Mouse (Mus musculus) brain, embryonic 18.5 days (tissue): ENCODE results near the gene Rce1.
"Not testable (repeated sequence)": the region's sequence is repeated elsewhere in the genome, so short reads cannot be mapped to it uniquely, and the experiment has no call there.

Source experiments
- DNase-seq: peaks from one replicate; pipeline ENCODE4 v3.0.0-alpha.2; 2012; ENCODE audit warnings: low read depth, low spot score

Gene Rce1

DNA sequence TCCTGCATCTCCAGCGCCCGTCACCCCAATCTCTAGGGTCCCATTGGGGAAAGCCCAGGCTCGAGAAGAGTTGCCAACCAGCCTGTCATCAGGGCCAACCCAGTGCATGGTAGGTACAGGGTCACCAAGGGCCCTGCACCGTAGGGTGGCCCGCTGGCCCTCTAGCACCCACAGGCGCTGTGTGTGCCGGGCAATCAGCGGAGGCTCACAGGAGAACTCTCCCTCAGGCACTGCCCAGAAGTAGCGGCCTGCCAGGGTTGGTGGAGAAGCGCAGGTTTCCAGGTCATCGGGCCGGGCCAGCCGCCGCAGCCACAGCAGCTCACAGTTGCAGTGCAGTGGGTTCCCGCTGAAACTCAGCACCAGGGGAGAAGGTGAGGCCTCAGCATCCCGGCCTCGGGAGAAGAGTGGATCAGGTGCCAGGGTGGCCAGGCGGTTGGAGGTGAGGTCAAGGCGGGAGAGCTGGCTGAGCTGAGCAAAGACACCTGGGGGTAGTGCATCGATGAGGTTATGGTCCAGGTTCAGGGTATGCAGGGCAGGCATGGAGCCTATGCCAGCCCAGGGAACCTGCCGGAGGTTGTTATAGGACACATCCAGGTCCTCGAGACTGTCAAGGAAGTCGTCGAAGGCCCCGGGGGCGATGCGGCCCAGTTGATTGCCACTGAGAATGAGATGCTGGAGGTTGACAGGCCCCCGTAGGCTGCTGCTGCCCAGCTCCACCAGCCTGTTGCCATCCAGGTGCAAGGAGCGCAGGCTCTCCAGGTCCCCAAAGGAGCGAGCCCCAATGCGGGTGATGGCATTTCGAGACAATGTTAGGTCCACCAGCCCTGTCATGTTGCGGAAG, 11.8 kb downstream of the Rce1 start:
- no peak for DNase-seq

DNA sequence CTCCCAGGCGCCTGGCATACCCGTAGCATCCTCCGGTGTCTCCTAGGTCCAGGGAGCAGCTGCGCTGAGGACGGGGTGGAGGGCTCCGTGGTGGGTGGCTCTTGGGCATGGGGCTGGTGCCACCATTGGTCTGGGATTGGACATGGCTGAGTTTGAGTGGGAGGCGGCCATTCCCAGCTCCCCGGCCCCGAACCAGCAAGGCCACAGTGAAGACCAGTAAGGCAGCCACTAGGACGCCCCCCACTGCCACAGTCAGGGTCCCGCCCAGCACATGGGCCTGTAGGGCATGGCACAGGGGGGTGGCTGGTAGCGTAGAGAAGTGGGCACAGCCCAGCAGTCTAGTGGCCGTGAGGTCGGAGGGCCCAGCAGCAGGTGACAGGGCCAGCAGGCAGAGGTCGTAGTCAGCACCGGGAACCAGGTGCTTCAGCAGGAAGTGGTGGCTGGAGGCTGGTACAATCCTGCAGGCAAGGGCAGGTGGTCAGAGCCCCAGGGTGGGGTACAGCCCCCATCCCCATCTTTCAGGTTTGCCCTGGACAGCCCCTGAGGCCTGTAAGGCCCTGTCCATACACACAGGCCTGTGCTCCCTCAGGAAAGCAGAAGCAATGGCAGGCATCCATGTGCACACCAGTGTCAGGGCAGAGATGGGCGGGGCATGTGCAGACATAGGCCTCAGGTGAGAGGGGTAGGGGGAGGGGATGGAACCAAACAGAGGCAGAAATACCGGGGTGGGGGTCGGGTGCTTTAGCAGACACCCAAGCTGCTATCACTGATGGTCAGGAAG, 13.1 kb downstream of the Rce1 start:
- no peak for DNase-seq

DNA sequence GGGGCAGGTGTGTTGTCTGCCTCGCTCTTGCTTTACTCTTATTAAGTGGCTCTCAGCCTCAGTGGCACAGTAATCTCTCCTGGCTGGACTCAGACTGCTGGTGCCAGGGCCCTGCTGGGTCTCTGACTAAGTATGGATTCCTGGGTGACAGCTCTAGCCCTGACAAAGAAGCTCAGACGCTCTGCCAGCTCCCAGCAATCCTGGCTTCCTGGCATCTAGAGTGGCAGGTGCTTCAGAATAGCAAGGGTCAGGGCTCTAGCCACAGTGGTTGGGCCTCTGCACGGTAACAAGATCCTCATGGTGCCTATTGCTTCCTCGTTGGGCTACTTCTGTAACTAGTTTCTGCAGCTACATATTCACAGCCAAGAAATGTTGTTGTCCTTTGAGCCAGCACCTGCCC, 15.3 kb downstream of the Rce1 start:
- DNase-seq: no peak

DNA sequence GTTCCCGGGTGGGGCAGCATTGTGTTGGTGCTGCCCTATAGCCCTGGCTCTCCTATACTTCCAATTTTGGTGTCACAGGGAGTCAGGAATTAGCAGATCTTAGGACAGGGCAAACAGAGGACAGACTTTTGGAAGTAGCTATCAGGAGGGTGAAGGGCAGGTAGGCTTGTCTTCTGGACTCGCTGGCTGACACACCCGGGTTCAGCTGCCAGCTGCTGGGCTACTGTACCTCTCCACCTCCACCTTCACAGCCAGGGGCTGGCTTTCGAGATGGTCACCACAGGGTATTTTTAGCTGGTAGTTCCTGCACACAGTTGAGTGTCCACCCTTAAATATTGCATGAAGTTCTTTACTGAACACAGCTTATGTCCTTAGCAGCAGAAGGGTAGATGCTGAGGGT, 16.9 kb downstream of the Rce1 start:
- DNase-seq: no peak

DNA sequence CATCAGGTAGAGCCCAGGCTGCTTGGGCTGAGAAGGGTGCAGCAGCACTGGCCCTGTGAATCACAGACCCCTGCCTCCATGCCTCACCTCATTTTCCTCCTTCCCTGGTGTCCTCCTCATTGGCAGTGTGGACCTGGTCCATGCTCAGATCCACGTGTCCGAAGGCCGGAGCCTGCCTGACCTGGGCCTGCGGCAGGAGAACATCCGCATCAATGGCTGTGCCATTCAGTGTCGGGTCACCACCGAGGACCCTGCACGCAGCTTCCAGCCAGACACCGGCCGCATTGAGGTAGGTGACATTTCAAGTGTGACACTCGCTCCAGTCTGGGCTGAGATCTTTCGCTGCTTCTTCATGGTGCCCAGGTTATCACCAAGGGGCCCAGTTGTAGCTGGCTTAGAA, 18.0 kb downstream of the Rce1 start:
- no peak for DNase-seq

DNA sequence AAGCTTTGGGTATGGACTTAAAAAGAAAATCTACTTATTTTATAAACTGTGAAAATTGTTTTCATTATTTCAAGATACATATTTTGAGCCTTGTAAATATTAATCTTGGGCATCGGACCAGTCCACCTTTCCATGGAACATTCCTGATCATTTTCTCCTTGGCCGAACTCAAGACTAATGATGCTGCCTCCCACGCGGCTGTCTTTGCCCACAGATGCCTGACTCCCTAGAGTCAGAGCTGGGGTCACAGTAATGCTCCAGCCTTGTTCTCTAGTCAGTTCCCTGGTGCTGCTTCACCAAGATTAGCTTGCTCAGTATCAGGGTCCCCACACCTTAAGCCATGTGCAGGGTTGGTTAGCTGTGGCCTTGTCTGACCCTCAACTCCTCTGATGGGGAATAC, 19.8 kb downstream of the Rce1 start:
- no peak for DNase-seq

DNA sequence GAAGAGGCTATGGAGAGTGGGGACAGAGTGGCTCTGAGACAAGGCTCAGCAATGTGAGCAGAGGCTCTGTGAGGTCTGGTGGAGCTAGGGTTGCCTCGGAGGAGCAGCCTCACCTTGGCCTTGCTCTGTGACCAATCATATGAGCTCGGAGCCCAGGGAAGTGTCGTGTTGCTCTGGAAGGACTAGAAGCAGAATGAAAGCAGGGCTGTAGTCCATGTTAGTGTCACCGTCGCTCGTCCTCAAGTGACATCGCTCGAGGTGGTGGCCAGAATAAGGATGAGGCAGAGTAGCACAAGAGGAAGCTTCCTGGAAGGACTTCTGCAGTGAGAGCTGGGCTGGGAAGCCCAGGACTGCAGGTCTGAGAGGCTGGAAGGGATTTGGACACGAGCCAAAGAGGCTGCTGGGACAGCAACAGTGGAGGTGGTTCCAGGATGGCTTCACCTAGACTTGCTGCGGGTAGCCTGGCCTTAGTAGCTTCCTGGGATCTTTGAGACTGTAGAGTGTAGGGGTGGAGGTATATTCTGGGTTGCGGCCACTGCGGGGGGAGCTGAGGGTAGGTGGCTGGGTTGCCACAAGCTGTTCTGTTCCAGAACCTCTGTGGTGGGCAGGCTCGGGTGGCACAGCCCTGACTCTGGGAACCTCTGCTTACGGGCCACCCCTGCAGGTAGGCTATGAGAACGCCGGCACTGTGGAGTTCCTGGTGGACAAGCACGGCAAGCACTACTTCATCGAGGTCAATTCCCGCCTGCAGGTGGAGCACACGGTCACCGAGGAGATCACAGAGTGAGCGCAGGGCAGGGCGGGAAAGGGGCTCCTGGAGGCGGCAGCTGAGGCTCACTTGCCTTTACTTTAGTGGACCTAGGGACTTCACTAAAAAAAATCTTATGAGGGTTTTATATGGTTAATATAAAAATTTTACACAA, 21.4 kb downstream of the Rce1 start:
- DNase-seq: no peak

DNA sequence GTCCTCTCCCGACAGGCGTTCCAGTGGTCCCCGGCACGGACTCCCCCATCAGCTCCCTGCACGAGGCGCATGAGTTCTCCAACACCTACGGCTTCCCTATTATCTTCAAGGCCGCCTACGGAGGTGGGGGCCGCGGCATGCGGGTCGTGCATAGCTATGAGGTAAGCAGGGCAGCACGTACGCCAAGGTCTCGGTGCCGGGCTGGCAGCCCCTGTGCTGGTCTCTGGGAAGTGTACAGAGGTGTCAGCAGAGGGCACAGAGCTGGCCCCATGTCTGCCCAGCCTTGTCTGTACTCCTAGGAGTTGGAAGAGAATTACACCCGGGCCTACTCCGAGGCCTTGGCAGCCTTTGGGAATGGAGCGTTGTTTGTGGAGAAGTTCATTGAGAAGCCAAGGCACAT, 23.0 kb downstream of the Rce1 start:
- no peak for DNase-seq

DNA sequence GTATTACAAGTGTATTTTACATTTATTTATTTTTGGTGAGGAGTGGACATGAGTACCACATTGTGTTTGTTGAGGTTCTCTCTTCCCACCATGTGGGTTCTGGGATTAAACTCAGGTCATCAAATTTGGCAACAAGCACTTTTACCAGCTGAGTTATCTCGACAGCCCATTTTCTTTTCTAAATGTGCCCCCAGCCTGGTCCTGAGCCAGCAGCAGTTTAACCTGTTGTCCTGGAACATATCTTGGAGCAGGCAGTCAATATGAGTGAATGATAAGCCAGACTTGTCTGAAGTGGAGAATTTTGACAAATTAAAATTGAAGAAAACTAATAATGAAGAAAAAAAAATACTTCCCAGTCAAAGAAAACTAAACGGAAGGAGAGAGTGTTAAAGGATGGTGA, 29.4 kb downstream of the Rce1 start:
- no peak for DNase-seq

DNA sequence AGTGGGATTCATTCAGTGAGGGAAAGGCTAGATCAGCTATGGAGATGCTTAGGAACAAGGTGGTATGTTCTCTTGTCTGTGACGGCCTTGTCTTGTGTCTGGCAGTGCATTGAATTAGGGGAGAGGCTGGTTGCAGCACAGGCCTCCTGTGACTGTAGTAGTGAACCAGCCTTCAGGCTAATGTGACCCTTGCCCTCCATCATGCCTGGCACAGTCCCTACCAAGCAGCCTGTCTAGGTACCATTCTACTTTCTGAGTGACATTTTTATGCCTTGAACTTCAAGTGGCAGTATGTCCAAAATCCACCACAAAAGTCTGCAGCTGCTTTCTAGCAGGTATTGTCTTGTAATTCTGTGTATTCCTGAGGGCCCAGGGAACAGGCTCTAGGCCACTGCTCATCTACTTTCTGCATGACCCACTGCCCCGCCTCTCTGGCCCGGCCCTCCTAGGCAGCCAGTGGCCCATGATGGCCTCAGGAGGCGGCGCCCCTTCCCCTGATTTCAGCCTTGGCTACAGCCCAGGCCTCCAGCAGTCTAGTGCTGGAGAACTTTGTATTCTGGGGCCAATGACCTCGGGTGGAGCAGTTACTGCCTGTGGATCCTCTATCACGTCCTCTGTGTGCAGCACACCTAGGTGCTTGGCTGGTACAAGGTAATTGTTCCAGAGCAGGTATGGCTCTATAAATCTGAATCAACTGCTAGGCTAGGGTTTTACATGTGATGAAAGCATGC, 31.5 kb downstream of the Rce1 start:
- DNase-seq: no peak

DNA sequence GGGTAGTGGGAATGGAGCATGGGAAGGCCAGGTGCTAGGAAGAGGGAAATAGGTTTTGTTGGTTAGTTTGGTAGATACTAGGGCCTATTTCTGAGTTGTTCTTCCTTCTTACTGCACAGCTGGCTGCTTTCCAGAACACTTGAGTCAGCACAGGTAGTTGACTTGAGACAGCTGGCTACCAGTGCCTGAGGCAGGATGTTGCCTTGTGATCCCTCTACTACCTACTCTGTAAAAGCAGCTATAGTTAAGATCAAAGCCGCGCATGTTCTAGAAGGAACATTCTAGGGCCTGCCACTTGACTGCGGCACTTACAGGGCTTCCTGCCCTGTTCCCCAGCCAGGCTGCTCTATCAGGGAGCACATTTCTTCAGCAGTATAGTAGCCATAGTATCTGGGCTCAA, 35.4 kb downstream of the Rce1 start:
- DNase-seq: no peak

DNA sequence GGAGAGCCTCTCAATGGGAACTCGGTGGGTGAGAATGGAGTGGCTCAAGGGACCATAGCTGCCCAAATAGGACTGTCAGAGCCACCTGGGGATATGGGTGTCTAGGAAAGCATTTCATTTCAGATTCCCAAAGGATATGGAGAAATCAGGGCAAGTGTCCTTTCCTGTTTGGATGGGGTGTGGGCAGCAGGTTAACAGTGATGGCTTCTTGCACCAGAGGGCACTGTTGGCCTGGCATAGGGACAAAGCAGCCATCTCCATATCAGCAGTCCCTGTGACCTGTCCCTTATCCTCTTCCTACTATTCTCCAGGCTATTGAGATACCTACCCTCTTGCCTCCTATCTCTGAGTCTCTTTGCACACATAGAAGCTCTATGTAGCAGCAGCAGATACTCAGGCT, 36.4 kb downstream of the Rce1 start:
- no peak for DNase-seq

DNA sequence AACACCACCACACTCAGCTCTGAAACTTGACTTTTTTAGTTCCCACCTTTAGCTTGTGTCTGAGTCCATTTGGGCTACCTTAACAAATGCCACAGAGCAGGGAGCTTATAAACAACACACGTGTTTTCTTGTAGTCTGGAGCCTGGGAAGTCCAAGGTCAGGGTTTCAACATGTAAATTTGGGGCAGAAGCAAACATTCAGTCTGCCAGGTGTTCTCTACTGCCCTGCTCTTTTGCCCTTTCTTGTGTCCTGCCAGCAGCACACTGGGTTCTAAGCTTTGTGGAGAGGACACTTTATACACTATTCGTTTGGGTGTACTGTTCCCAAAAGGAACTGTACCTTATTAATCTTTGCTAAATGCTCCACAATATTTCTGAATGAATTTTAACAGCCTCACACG, 37.0 kb downstream of the Rce1 start:
- no peak for DNase-seq

DNA sequence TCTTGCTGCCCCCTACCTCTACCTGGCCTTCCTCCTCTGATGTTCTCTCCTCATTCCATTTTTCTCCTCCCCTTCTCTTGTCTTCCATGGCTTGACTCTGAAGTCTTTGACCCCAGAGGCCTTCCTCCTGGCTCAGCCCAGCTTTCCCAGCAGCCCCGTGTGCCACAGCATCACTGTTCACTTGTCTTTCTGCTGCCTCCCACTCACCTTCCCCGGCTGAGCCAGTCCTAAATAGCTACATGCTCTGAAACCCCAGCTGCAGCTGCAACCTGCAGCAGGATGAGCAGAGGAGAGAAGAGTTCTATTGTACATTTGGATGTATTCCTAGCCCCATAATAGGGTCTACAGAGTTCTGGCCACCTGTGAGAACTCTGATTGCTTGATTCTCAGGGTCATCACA, 38.0 kb downstream of the Rce1 start:
- DNase-seq: no peak

DNA sequence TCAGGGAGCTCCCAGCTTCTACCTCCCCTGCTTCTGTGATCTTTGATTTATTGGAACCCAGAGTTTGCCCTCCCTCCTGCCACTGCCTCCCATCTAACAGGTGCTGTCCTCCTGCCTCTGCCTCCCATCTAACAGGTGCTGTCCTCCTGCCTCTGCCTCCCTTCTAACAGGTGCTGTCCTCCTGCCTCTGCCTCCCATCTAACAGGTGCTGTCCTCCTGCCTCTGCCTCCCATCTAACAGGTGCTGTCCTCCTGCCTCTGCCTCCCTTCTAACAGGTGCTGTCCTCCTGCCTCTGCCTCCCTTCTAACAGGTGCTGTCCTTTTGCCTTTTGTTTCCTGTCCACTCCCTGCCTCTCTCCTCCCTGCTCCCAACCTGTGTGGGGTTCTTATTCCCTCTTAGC, 38.7 kb downstream of the Rce1 start:
- DNase-seq: not testable (repeated sequence)

DNA sequence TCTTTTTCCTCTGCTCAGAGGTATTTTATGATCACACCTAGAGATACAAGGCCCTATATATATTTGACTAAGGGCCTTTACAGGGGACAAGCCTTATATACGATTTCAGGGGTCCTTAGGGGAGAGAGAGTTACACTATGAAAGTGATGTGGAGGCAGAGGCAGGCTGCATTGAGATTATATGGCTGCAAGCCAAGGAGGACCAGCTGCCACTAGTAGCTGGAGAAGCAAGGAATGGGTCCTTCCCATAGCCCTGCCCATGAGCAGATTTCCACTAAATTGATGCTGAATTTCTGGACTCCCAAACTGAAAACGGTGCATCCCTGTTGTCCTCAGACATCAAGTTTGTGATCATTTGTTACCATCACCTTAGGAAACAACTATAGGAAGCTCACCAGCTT, 41.6 kb downstream of the Rce1 start:
- no peak for DNase-seq

DNA sequence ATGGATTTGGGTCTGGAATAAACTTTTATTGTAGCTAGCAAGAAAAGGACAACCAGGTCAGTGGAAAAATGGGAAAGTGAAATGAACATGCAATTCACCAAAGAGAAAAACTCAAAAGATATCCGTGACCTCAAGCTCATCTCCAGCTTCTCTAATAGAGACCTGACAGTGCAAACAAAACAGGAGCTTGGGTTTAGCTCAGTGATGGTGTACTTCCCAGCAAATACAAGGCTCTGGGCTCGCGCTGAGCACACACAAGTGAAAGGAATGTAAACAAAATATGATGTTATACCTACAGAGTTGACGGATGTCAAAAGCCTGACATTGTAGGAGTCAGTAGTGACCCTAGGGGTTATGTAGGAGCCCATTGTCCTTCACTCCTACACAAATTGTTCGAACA, 46.1 kb downstream of the Rce1 start:
- no peak for DNase-seq

DNA sequence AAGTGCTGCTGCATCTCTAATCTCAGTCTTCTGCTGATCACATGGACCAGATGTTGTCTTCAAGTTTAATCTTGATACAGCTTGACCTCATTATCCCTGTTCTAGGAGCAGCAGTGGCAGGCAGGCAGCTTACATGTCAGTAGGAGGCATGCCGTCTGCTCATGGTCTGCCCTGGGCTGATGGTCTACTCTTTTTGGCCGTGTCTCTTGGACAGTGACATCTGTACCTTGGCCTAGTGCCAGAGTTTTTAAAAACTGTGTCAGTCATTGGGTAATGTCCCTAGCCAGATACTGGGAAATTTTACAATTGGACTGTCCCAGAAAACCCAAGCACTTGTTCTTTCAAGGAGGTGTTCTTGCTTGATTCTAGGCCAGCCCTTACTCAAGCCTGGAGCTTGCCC, 46.6 kb downstream of the Rce1 start:
- DNase-seq: no peak

DNA sequence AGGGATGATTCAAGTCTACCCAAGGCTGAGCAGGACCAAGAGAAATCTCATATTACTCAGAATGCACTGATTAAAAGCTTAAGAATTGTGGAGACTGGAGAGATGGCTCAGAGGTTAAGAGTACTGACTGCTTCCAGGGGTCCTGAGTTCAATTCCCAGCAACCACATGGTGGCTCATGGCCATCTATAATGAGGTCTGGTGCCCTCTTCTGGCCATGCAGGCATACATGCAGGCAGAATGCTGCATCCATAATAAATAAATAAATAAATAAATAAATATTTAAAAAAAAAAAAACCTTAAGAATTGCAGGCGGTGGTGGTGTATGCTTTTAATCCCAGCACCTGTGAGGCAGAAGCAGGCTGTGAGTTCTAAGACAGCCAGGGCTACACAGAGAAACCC, 52.2 kb downstream of the Rce1 start:
- no peak for DNase-seq
